Mouse (Mus musculus) midbrain, postnatal 0 days (tissue): ENCODE data around the gene Zfp865. TPM values are rescaled to one million over a fixed set of nuclear protein-coding genes. Genes with fewer than 3 reads are reported as not detected.
"Not testable (repeated sequence)": the region's sequence is repeated elsewhere in the genome, so short reads cannot be mapped to it uniquely, and the experiment has no call there.

Experiments used
- ATAC-seq: fragments of 200-750 bp; cut with Nextera tagmentation; 2 replicates; pipeline ENCODE4 v1.8.0; 2017; ENCODE audit warnings: moderate number of reproducible peaks, mild to moderate bottlenecking, moderate TSS enrichment, moderate library complexity; ENCODE audit not compliant: low FRiP score
- DNase-seq: peaks from one replicate; pipeline ENCODE4 v3.0.0-alpha.2; 2015; ENCODE audit warnings: low spot score
- H3K27ac ChIP-seq: fragments of 300-500 bp; sonication (generic); 2 replicates; pipeline ENCODE4 v1.5.1; 2014; ENCODE audit warnings: low read depth, mild to moderate bottlenecking, low read length, mixed read lengths
- H3K27me3 ChIP-seq: fragments of 300-500 bp; sonication (generic); 2 replicates; pipeline ENCODE4 v1.6.1; 2014; ENCODE audit warnings: low read length, control low read depth, mixed read lengths; ENCODE audit not compliant: insufficient read depth
- H3K36me3 ChIP-seq: fragments of 300-500 bp; sonication (generic); 2 replicates; pipeline ENCODE4 v1.6.1; 2014; ENCODE audit warnings: low read length, control low read depth, mixed read lengths; ENCODE audit not compliant: insufficient read depth
- H3K4me1 ChIP-seq: fragments of 300-500 bp; sonication (generic); 2 replicates; pipeline ENCODE4 v1.6.1; 2014; ENCODE audit warnings: mild to moderate bottlenecking, control low read depth, antibody characterized with exemption, low read length, mixed read lengths; ENCODE audit not compliant: insufficient read depth
- H3K4me2 ChIP-seq: fragments of 300-500 bp; sonication (generic); 2 replicates; pipeline ENCODE4 v1.6.1; 2014; ENCODE audit warnings: low read depth, mild to moderate bottlenecking, low read length, mixed read lengths; ENCODE audit not compliant: poor library complexity, severe bottlenecking
- H3K4me3 ChIP-seq: fragments of 300-500 bp; sonication (generic); 2 replicates; pipeline ENCODE4 v1.5.1; 2014; ENCODE audit warnings: low read depth, mild to moderate bottlenecking, low read length, moderate library complexity
- H3K9ac ChIP-seq: fragments of 300-500 bp; sonication (generic); replicated peaks from 2 replicates; pipeline ENCODE4 v1.6.1; 2014; ENCODE audit warnings: mild to moderate bottlenecking, low read length, moderate library complexity, mixed read lengths; ENCODE audit not compliant: poor library complexity, severe bottlenecking
- H3K9me3 ChIP-seq: fragments of 300-500 bp; sonication (generic); 2 replicates; pipeline ENCODE4 v1.6.1; 2016; ENCODE audit warnings: low read length, control low read depth
- CTCF ChIP-seq: IDR thresholded peaks from 2 replicates; pipeline ENCODE4 v1.5.1; 2016; ENCODE audit warnings: antibody characterized with exemption, mild to moderate bottlenecking
- WGBS: fragments of 180-500 bp; shearing (Covaris S2); extraction: QIAGEN DNeasy Blood & Tissue Kit; methylation state at CpG from one replicate; pipeline ENCODE4 v1.1.7; 2014; 5-methylcytosine and 5-hydroxymethylcytosine counted together
- polyA plus RNA-seq: library from polyadenylated mRNA; unstranded; fragments of >200 nt; fragmentation: Nextera tagmentation; extraction: Ambion mirVana; gene quantifications from 2 replicates; pipeline ENCODE4 v1.2.1, GENCODE M21; 2015
- total RNA-seq: library from RNA; depleted of rRNA; stranded (reverse); fragments of >200 nt; gene quantifications from 2 replicates; pipeline ENCODE4 v1.2.3, GENCODE M21; 2014

Gene Zfp865
- total and polyA plus RNA-seq, 2 experiments from 2014 or later, result 6.8 to 48.4 TPM

DNA sequence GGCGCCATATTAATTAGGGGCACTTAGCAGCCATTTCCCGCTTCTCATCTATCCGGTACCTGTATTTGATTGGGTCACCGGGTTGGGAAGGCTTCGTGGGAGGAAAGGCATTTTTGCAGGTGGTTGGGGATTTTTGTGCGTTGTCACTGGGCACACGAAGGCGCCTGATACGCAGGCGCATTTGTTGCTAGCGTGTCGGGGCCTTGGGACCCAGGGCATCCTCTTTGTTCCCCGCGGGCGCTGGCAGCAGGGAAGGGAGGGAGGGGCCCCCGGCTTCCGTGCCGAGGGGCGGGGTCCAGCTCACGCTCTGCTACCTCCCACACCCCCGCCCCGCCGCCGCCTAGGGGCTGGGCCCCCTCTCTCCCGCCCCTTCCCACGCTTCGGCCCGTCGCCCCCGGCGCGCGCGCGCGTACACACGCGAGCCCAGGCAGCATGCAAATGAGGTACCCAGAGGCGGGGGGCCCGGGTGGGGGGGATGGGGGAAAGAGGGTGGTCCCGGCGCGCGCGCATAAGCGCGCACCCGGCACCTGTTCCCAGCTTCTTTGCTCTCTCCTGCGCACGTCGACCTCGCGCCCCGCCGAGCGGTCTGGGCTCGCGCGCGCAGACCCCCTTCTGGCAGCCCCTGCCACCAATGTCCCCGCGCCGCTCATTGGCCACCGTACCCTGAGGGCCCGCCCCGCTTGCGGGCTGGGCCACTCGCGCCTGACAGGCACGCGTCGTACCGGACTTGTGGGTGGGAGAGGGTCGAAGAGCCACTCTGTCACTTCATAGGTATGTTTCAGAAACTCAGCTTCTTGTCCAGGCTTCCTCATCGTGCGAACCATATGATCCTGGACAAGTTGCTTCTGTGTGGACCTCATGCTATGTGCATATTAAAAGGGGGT lies 4.8 kb upstream of the Zfp865 start, which contains the start of gene Gm44973:
Gene Gm44973 (plus strand): TSS at position 379 of the 884 bp plus-strand sequence.
- peak within 1 kb of the TSS; percentile 73 for H3K4me2 ChIP-seq
- ATAC-seq, result peak; percentile 85
- DNase-seq, result peak; percentile 97
- H3K27me3 ChIP-seq, result no peaks in the 10 kb centered on the region
- H3K4me3 ChIP-seq, result peak within 1 kb of the TSS; percentile 85
- no peak for TF ChIP-seq CTCF
- H3K36me3 ChIP-seq, result peaks cover 20% of the 10 kb centered on the region
- peak within 1 kb of the TSS; percentile 92 for H3K9ac ChIP-seq
- no peaks in the 10 kb centered on the region for H3K9me3 ChIP-seq
- no peaks in the 10 kb centered on the region for H3K4me1 ChIP-seq
- under 1% methylated on average over 58 of the region's 76 CpGs for WGBS
- peak within 1 kb of the TSS; percentile 97 for H3K27ac ChIP-seq

DNA sequence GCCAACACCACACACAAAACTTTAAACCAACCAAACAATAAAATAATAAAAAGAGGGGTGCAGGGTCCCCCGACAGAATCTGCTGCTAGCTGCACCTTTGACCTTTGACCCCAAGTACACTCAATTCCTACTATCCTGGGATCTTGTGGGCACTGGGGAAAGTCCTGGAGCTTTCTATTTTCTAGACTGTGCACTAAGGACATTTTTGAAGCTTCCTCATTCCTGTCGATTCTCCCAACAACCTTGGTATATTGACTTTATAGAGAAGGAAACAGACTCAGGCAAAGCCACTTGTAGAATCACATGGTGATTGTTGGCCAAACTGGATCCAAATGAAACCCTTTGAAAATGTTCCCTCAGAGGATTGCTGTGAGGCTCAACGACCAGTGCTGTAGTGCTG lies 4.1 kb upstream of the Zfp865 start:
- Histone ChIP-seq H3K4me1 (peaks cover 1% of the 10 kb centered on the region; the same call in 1 of the 2 replicates), H3K27ac (peak overlapping the region; percentile 97), H3K9ac (peak overlapping the region; percentile 72; the same call in 1 of the 2 replicates), H3K36me3 (peaks cover 15% of the 10 kb centered on the region), H3K4me2 (peak overlapping the region; percentile 73), H3K4me3 (peak overlapping the region; percentile 85), H3K27me3 (no peaks in the 10 kb centered on the region), H3K9me3 (no peaks in the 10 kb centered on the region)
- no peak for TF ChIP-seq CTCF
- ATAC-seq (no peak), DNase-seq (no peak)
- WGBS, result 53% methylated on average over 3 of the region's 3 CpGs

DNA sequence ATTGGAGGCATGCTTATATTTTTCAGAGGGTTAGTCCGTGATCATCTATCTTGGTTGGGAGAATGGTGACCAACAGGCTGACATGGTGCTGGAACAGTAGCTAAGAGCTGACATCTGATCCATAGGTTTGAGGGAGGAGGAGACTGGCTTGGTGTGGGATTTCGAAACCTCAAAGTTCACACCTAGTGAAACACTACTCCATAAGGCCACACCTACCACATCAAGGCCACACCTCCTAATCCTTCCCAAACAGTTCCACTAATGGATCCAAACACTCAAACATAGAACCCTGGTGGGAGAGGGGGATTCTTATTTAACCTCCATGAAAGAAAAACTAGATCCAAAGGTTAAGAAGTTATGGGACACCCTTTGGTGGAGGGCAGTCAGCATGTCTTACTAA lies 3.3 kb upstream of the Zfp865 start:
- TF ChIP-seq CTCF, result no peak
- no peak for ATAC-seq
- Histone ChIP-seq H3K9ac (no peak overlapping the region), H3K36me3 (peaks cover 7% of the 10 kb centered on the region), H3K4me3 (no peak overlapping the region), H3K27ac (no peak overlapping the region), H3K4me2 (no peak overlapping the region), H3K4me1 (peaks cover 7% of the 10 kb centered on the region; the same call in 1 of the 2 replicates), H3K9me3 (no peaks in the 10 kb centered on the region), H3K27me3 (no peaks in the 10 kb centered on the region)
- 96% methylated on average over 2 of the region's 2 CpGs for WGBS
- DNase-seq, result no peak

DNA sequence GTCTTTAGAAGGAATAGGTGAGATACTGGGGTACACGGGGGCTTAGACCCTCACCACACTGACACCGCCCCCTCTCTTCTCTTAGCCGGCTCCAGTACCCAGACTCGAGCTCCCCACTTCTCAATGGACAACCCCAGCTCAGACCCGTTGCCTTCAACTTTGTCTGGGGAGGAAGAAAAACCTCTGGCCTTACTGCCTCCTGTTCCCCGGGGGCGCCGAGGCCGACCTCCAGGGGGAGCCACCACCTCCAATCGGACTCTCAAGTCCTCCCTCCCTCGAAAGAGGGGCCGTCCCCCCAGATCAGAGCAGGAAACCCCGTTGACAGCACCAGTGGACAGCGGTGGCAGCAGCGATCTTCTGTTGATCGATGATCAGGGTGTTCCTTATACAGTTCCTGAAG lies 2.8 kb upstream of the Zfp865 start:
- 89% methylated on average over 16 of the region's 16 CpGs for WGBS
- TF ChIP-seq CTCF, result peak; percentile 32; the same call in 1 of the 2 replicates
- no peaks in the 10 kb centered on the region for H3K9me3 ChIP-seq
- no peak overlapping the region for H3K9ac ChIP-seq
- ATAC-seq, result no peak
- H3K27ac ChIP-seq, result no peak overlapping the region
- H3K36me3 ChIP-seq, result peaks cover 5% of the 10 kb centered on the region
- no peak overlapping the region for H3K4me2 ChIP-seq
- DNase-seq, result no peak
- H3K4me1 ChIP-seq, result peaks cover 7% of the 10 kb centered on the region; the same call in 1 of the 2 replicates
- H3K27me3 ChIP-seq, result no peaks in the 10 kb centered on the region
- H3K4me3 ChIP-seq, result no peak overlapping the region

DNA sequence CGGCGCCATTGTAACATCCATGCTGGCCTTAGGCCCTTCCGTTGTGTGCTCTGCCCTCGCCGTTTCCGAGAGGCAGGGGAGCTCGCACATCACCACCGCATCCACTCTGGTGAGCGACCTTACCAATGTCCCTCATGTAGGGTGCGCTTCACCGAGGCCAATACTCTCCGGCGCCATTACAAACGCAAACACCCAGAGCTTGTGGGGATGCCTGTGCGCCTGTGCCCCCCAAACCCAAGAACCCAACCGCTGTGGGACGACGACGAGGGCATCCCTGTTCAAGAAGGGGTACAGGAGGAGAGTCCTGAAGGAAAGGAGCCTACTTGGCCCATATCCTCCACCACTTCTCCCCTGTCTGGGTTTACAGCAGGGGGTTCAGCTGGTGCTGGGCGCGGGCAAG lies 2.2 kb upstream of the Zfp865 start:
- TF ChIP-seq CTCF, result no peak
- Histone ChIP-seq H3K4me1 (peaks cover 7% of the 10 kb centered on the region; the same call in 1 of the 2 replicates), H3K9me3 (no peaks in the 10 kb centered on the region), H3K9ac (no peak overlapping the region), H3K4me3 (no peak overlapping the region), H3K4me2 (no peak overlapping the region), H3K27me3 (no peaks in the 10 kb centered on the region), H3K27ac (no peak overlapping the region), H3K36me3 (peaks cover under 1% of the 10 kb centered on the region; the same call in 1 of the 2 replicates)
- 98% methylated on average over 21 of the region's 21 CpGs for WGBS
- ATAC-seq (no peak), DNase-seq (no peak)

DNA sequence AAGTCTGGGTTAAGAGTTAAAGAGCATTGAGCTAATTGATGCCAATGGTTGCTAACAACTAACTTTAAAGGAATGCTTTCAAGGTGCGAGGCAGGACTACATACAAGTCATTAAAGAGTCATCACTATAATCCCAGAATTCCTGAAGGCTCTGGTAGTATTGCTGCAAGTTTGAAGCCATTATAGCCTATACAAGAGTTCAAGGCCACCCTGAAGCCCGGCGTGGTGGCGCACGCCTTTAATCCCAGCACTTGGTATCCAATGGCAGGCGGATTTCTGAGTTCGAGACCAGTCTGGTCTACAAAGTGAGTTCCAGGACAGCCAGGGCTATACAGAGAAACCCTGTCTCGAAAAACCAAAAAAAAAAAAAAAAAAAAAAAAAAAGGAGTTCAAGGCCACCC lies 600 bp upstream of the Zfp865 start:
- H3K36me3 ChIP-seq, result peaks cover 17% of the 10 kb centered on the region; the same call in 1 of the 2 replicates
- WGBS, result 28% methylated on average over 8 of the region's 8 CpGs
- DNase-seq, H3K9ac ChIP-seq, H3K9me3 ChIP-seq, H3K27me3 ChIP-seq, ATAC-seq, H3K4me1 ChIP-seq: not testable (repeated sequence)
- H3K4me2 ChIP-seq, result peak overlapping the region; percentile 91
- peak overlapping the region; percentile 94 for H3K27ac ChIP-seq
- H3K4me3 ChIP-seq, result peak overlapping the region; percentile 79
